Mouse (Mus musculus): Measurements from ENCODE around the gene Mettl23.
"Not testable (repeated sequence)": the region's sequence is repeated elsewhere in the genome, so short reads cannot be mapped to it uniquely, and the experiment has no call there.

Mettl23 gene

GRCm38 (mm10) chr11:116848086-116848876 lies 5.2 kb downstream of the Mettl23 start:
- no peak for DNase-seq

- DNase-seq: not testable (repeated sequence)
Measured at GRCm38 (mm10) chr11:116848877-116849178, 5.8 kb downstream of the Mettl23 start.

DNA sequence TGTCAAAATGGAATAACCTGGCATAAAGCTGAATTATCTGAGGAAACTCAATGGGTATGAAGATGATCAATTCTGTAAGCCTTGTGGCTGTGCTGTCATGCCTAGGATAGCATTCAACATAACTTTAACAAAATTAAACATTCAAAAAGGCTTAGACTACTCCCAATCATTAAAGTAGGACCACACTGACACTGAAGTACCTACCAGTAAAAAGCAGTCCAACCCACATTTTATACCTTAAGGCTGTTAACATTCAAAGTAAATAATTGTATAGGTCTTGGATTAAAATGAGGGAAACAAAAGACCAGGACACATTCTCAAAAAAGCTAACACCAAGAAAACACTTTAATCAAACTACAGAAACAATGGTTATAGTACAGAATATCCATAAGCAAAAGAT lies 6.5 kb downstream of the Mettl23 start:
- no peak for DNase-seq

GRCm38 (mm10) chr11:116850085-116850484 lies 7.0 kb downstream of the Mettl23 start:
- DNase-seq: no peak

DNA sequence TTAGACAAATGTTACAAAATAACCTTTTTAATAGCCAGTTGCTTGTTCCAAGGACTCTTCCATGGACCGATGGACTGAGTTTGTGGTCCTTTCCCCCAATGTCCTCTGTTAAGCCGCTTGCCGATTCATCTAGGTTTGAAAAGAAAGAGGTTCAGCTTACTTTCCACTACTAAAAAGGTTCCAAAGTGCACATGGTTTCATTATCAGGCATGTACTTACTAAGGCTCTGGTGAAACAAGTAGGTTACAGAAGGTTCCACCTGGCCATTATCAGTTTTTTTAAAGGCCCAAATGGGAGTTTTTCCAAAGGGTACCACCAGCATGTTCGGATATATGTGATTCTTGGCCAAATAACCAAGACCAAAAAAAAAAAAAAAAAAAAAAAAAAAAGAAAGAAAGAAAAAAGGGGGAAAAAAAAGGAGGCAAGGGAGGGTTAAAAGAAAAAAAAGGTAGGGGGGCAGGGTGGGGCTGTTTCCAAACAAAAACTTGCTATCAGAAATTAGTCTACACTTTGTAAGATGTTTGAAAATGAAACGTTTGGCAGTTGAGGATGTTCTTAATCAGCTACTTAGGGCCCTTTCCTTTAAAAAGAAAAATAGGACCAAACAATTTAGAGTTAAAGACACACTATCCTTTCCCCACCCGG lies 7.9 kb downstream of the Mettl23 start:
- no peak for DNase-seq

GRCm38 (mm10) chr11:116851576-116852290 lies 8.7 kb downstream of the Mettl23 start:
- no peak for DNase-seq

DNA sequence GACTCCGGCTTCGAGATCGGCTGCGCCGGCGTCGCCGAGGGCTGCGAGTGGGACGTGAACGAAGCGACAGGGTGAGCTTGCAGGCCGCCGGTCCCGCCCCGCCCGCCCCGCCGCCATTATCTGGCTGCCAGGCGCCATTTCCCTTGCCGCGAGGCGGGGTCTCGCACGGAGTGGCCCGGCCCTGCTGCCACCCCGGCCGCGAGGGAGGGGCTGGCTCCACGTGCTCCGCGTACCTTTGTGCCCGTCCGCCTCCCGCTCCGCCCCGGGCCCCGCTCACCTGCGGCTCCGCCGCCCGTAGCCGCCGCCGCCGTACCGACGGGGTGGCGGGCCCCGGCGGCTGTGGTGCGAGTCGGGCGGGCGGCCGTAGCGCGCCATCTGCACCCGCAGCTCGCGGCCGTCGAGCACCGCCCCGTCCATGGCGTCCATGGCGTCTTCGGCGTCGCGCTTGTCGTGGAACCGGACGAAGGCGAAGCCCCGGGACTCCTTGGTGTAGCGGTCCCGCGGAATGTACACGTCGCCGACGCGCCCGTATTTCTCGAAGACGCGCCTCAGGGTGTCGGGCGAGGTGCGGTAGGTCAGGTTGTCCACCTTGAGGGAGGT lies 9.3 kb downstream of the Mettl23 start, which contains the start of gene Mfsd11:
TSS of gene Mfsd11 (plus strand) at position 150 of the 600 bp plus-strand sequence.
- peak; percentile 76 to 79 for DNase-seq

GRCm38 (mm10) chr11:116852891-116853511 lies 9.9 kb downstream of the Mettl23 start, which contains the start of gene Srsf2:
Gene Srsf2 (minus strand): TSS chr11:116853094.
- peak; percentile 93 to 94 for DNase-seq

DNA sequence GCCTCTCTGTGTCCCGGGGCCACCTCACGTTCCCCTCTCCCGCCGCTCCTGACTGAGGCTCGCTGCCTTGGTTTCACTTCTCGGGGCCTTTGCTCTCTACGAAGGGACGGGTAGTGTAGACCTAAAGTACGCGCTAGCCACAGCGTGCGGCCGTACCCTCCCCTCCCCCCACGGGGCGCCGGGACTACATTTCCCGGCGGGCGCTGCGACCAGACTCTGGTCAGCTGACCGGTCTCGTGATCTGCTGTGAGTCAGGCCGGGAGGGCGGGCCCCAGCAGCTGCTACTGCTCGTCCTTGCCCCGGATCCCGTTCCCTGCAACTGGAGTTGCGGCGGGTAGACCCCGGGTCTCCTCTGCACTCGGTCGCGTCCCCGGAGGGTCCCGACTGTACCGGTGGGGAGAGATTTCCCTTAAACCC lies 10.4 kb downstream of the Mettl23 start:
- peak; percentile 94 to 98 for DNase-seq

- no peak for DNase-seq
Measured at GRCm38 (mm10) chr11:116854279-116854678, 11.2 kb downstream of the Mettl23 start.

GRCm38 (mm10) chr11:116857183-116857850 lies 14.2 kb downstream of the Mettl23 start:
- no peak for DNase-seq

- DNase-seq: no peak
Measured at GRCm38 (mm10) chr11:116864444-116864843, 21.4 kb downstream of the Mettl23 start.

DNA sequence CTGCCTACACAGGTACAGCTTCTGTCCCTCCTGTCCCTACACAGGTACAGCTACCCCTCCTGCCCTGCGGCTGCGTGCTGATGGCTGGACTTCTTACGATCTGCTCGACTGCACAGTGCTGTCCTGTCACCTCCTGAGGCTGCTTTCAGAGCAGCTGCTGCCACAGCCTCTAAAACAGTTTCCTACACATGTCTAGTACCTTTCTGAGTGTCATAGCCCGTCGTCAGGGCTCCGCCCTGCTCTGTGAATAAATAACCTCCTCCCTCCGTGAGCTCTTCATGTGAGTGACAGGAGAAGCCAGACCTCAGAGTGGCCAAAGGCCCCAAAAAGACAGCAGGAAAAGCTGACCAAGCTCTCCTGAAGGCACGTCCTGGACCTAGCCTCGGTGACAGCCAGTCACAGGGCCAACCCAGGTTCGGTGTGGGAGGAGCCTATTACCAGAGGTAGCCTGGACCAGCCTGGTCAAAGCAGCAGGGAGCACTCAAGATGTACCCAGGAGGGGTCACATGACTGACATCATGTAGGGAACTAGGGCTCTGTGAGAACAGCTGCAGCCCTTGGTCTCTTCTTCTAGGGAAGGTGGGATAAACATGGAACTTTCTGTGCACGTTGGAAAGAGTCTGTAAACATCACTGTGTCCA lies 23.0 kb downstream of the Mettl23 start:
- DNase-seq: no peak

DNA sequence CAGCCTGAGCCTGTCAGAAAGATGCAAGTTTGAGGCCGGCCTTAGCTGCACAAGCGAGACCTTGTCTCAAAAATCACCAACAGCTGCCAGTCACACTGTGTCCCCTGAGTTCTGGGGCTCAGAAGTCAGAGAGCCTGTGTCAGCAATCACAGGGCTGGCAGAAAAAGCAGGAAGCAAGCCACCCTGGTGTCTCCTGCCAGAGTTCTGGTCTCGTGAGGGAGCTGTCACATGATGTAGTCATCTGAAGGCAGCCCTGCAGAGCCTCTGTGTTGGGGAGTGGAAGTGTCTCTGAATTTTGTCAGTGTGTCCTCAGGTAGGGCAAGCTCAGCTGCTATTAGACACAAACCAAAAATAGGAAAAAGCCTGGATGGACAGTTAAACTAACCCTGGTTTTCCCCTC lies 25.1 kb downstream of the Mettl23 start:
- DNase-seq: no peak

DNA sequence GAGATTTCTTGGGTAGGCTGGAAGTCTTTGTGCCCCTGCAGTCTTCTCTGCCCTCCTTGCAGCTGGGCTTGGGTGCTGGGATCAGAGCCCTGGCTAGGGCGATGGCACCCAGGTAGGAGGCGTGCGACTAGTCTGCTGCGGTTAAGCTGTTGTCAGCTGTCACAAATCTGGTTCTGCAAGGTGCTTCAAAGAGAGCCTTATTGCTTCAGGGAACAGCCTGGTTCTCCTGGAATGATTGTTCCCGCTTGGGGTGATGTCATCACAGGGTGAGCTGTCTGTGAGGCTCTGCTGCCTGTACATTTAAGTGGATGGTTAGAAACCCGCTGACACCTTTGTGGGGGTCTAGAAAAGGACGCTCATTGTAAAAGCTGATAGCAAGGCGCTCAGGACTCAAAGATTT lies 26.1 kb downstream of the Mettl23 start:
- no peak for DNase-seq

GRCm38 (mm10) chr11:116869641-116870040 lies 26.6 kb downstream of the Mettl23 start:
- DNase-seq: no peak

DNA sequence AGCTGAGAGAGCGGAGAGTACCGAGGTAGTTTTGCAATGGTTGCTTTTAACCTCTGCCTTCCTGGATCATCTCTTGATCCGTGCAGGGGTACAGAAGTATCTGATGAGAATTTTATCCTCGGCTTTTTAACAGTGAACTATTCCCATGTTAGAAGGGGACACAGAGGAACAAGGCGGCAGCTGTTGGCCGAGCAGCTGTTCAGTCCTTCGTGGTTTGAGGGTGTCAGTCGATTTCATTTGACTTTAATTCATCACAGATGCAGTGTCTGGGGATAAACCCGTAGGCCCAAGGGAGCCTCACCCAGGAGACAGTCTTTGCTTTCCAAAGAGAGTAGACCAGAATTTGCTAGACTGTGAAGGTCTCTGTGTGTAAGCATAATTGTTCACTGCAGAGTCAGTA lies 28.5 kb downstream of the Mettl23 start:
- no peak for DNase-seq

GRCm38 (mm10) chr11:116873987-116874386 lies 30.9 kb downstream of the Mettl23 start:
- DNase-seq: no peak

- DNase-seq: no peak
Measured at GRCm38 (mm10) chr11:116878454-116878853, 35.4 kb downstream of the Mettl23 start.

GRCm38 (mm10) chr11:116880839-116881238 lies 37.8 kb downstream of the Mettl23 start:
- DNase-seq: no peak

DNA sequence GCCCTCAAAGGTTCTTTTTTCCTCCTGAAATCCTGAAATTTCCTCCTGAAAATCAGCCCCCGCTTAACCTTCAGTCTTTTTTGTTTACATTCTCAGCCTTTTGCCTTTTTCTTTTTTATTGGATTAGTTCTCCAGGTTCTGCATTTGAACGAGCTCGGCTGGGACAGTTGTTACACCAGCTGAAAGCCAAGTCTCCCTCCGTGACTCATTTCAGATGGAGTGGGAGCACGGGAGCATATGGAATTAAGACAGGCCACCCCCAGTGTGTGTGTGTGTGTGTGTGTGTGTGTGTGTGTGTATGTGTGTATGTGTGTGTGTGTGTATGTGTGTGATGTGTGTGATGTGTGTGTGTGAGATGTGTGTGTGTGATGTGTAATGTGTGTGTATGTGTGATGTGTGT lies 38.4 kb downstream of the Mettl23 start:
- no peak for DNase-seq

DNA sequence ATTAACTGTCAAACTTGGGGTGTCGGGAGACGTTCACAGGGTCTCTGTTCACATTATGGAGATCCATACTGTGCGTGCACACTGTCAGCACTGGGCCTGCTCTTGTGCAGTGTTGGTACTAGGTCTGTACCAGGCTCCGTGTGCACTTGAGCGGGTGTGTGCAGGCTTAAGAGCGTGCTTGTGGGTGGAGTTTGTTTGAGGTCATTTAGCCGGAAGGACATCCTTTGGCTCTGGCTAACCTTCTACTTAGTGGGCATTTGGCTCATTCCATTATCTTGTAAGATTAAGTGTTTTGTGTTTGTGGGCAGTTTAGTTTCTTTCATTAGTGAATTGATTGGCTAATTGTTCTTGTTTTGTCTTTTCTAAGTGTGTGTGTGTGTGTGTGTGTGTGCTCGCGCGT lies 39.4 kb downstream of the Mettl23 start:
- DNase-seq: no peak
